Mouse (Mus musculus) hindbrain, embryonic 11.5 days (tissue): ENCODE data around the gene Soat2. TPM values are rescaled to one million over a fixed set of nuclear protein-coding genes. Genes with fewer than 3 reads are reported as not detected.

ENCODE experiments used
- ATAC-seq: fragments of 200-750 bp; cut with Nextera tagmentation; 2 replicates; pipeline ENCODE4 v1.8.0; 2017; ENCODE audit warnings: mild to moderate bottlenecking, moderate TSS enrichment, moderate library complexity; ENCODE audit not compliant: low FRiP score
- DNase-seq: peaks from one replicate; pipeline ENCODE4 v3.0.0-alpha.2; 2015; ENCODE audit warnings: low spot score
- H3K27ac ChIP-seq: fragments of 300-500 bp; sonication (generic); 2 replicates; pipeline ENCODE4 v1.5.1; 2014; ENCODE audit warnings: mild to moderate bottlenecking, low read depth, low read length
- H3K27me3 ChIP-seq: fragments of 300-500 bp; sonication (generic); 2 replicates; pipeline ENCODE4 v1.6.1; 2014; ENCODE audit warnings: mild to moderate bottlenecking, low read length, moderate library complexity, mixed read lengths; ENCODE audit not compliant: control insufficient read depth, insufficient read depth
- H3K36me3 ChIP-seq: fragments of 300-500 bp; sonication (generic); 2 replicates; pipeline ENCODE4 v1.6.1; 2014; ENCODE audit warnings: mild to moderate bottlenecking, low read length, moderate library complexity, mixed read lengths; ENCODE audit not compliant: control insufficient read depth, insufficient read depth
- H3K4me1 ChIP-seq: fragments of 300-500 bp; sonication (generic); replicated peaks from 2 replicates; pipeline ENCODE4 v1.6.1; 2014; ENCODE audit warnings: low read length, mixed read lengths; ENCODE audit not compliant: control insufficient read depth, insufficient read depth
- H3K4me2 ChIP-seq: fragments of 300-500 bp; sonication (generic); replicated peaks from 2 replicates; pipeline ENCODE4 v1.6.1; 2014; ENCODE audit warnings: mild to moderate bottlenecking, low read depth, low read length
- H3K4me3 ChIP-seq: fragments of 300-500 bp; sonication (generic); 2 replicates; pipeline ENCODE4 v1.5.1; 2014; ENCODE audit warnings: low read depth, low read length
- H3K9ac ChIP-seq: fragments of 300-500 bp; sonication (generic); 2 replicates; pipeline ENCODE4 v1.6.1; 2014; ENCODE audit warnings: low read depth, low read length
- H3K9me3 ChIP-seq: fragments of 300-500 bp; sonication (generic); 2 replicates; pipeline ENCODE4 v1.6.1; 2016; ENCODE audit warnings: low read length; ENCODE audit not compliant: control insufficient read depth
- WGBS: fragments of 180-500 bp; shearing (Covaris S2); extraction: QIAGEN DNeasy Blood & Tissue Kit; methylation state at CpG from one replicate; pipeline ENCODE4 v1.1.7; 2014; 5-methylcytosine and 5-hydroxymethylcytosine counted together
- polyA plus RNA-seq: library from polyadenylated mRNA; unstranded; fragments of >200 nt; fragmentation: Nextera tagmentation; extraction: Ambion mirVana; gene quantifications from 2 replicates; pipeline ENCODE4 v1.2.1, GENCODE M21; 2014

Gene Soat2
- polyA plus RNA-seq, 1 experiment from 2014 or later: 0.17 TPM

- H3K4me2 ChIP-seq: no peak overlapping the region
- H3K9me3 ChIP-seq: no peaks in the 10 kb centered on the region
- H3K9ac ChIP-seq: no peak overlapping the region
- 68% methylated on average over 2 of the region's 2 CpGs for WGBS
- no peak overlapping the region for H3K4me3 ChIP-seq
- no peaks in the 10 kb centered on the region for H3K4me1 ChIP-seq
- H3K27ac ChIP-seq: no peak overlapping the region
- no peaks in the 10 kb centered on the region for H3K36me3 ChIP-seq
- H3K27me3 ChIP-seq: no peaks in the 10 kb centered on the region
- DNase-seq: no peak
- ATAC-seq: no peak
Measured at GRCm38 (mm10) chr15:102169064-102169463, 18.7 kb downstream of the Soat2 start.

GRCm38 (mm10) chr15:102173581-102173980 is 23.3 kb downstream of the Soat2 start:
- Histone ChIP-seq H3K36me3 (no peaks in the 10 kb centered on the region), H3K9ac (no peak overlapping the region), H3K4me3 (no peak overlapping the region), H3K27ac (no peak overlapping the region), H3K9me3 (no peaks in the 10 kb centered on the region), H3K4me2 (no peak overlapping the region), H3K4me1 (no peaks in the 10 kb centered on the region), H3K27me3 (no peaks in the 10 kb centered on the region)
- DNase-seq: no peak
- WGBS: 94% methylated on average over 3 of the region's 3 CpGs
- no peak for ATAC-seq

GRCm38 (mm10) chr15:102175736-102176319 is 25.5 kb downstream of the Soat2 start:
- Histone ChIP-seq H3K27me3 (no peaks in the 10 kb centered on the region), H3K4me2 (no peak overlapping the region), H3K9ac (no peak overlapping the region), H3K4me3 (no peak overlapping the region), H3K27ac (no peak overlapping the region), H3K9me3 (no peaks in the 10 kb centered on the region), H3K4me1 (no peaks in the 10 kb centered on the region), H3K36me3 (no peaks in the 10 kb centered on the region)
- 91% methylated on average over 16 of the region's 16 CpGs for WGBS
- DNase-seq (no peak), ATAC-seq (no peak)

- no peak for DNase-seq
- no peaks in the 10 kb centered on the region for H3K4me1 ChIP-seq
- WGBS: 93% methylated on average over 7 of the region's 7 CpGs
- H3K4me2 ChIP-seq: no peak overlapping the region
- H3K9ac ChIP-seq: no peak overlapping the region
- ATAC-seq: no peak
- no peak overlapping the region for H3K4me3 ChIP-seq
- H3K9me3 ChIP-seq: no peaks in the 10 kb centered on the region
- H3K36me3 ChIP-seq: no peaks in the 10 kb centered on the region
- no peaks in the 10 kb centered on the region for H3K27me3 ChIP-seq
- no peak overlapping the region for H3K27ac ChIP-seq
Measured at GRCm38 (mm10) chr15:102176571-102177316, 26.4 kb downstream of the Soat2 start.

- no peak overlapping the region for H3K27ac ChIP-seq
- no peaks in the 10 kb centered on the region for H3K27me3 ChIP-seq
- H3K9ac ChIP-seq: no peak overlapping the region
- H3K9me3 ChIP-seq: no peaks in the 10 kb centered on the region
- H3K4me3 ChIP-seq: no peak overlapping the region
- DNase-seq (no peak), ATAC-seq (no peak)
- H3K36me3 ChIP-seq: no peaks in the 10 kb centered on the region
- 87% methylated on average over 8 of the region's 8 CpGs for WGBS
- no peaks in the 10 kb centered on the region for H3K4me1 ChIP-seq
- H3K4me2 ChIP-seq: no peak overlapping the region
Measured at GRCm38 (mm10) chr15:102177417-102177816, 27.1 kb downstream of the Soat2 start.

GRCm38 (mm10) chr15:102178279-102178678 is 28.0 kb downstream of the Soat2 start:
- peak; percentile 78 for DNase-seq
- 17% methylated on average over 6 of the region's 6 CpGs for WGBS
- H3K9me3 ChIP-seq: no peaks in the 10 kb centered on the region
- no peak overlapping the region for H3K4me2 ChIP-seq
- no peak overlapping the region for H3K27ac ChIP-seq
- no peaks in the 10 kb centered on the region for H3K27me3 ChIP-seq
- no peak overlapping the region for H3K9ac ChIP-seq
- no peak for ATAC-seq
- H3K4me1 ChIP-seq: no peaks in the 10 kb centered on the region
- H3K36me3 ChIP-seq: no peaks in the 10 kb centered on the region
- H3K4me3 ChIP-seq: no peak overlapping the region

GRCm38 (mm10) chr15:102179106-102179505 is 28.8 kb downstream of the Soat2 start:
- Histone ChIP-seq H3K9me3 (no peaks in the 10 kb centered on the region), H3K27me3 (no peaks in the 10 kb centered on the region), H3K4me1 (no peaks in the 10 kb centered on the region), H3K9ac (no peak overlapping the region), H3K27ac (no peak overlapping the region), H3K4me2 (no peak overlapping the region), H3K4me3 (no peak overlapping the region), H3K36me3 (no peaks in the 10 kb centered on the region)
- no peak for ATAC-seq
- 83% methylated on average over 9 of the region's 9 CpGs for WGBS
- DNase-seq: no peak

- no peaks in the 10 kb centered on the region for H3K4me1 ChIP-seq
- no peak overlapping the region for H3K4me2 ChIP-seq
- H3K9me3 ChIP-seq: no peaks in the 10 kb centered on the region
- H3K9ac ChIP-seq: no peak overlapping the region
- no peak for DNase-seq
- H3K4me3 ChIP-seq: no peak overlapping the region
- H3K36me3 ChIP-seq: no peaks in the 10 kb centered on the region
- no peak for ATAC-seq
- H3K27me3 ChIP-seq: no peaks in the 10 kb centered on the region
- 89% methylated on average over 14 of the region's 14 CpGs for WGBS
- no peak overlapping the region for H3K27ac ChIP-seq
Measured at GRCm38 (mm10) chr15:102179924-102180323, 29.6 kb downstream of the Soat2 start.

- no peaks in the 10 kb centered on the region for H3K27me3 ChIP-seq
- DNase-seq: no peak
- WGBS: 85% methylated on average over 3 of the region's 3 CpGs
- no peaks in the 10 kb centered on the region for H3K9me3 ChIP-seq
- no peaks in the 10 kb centered on the region for H3K4me1 ChIP-seq
- H3K4me2 ChIP-seq: no peak overlapping the region
- H3K36me3 ChIP-seq: no peaks in the 10 kb centered on the region
- no peak overlapping the region for H3K4me3 ChIP-seq
- ATAC-seq: no peak
- H3K9ac ChIP-seq: no peak overlapping the region
- H3K27ac ChIP-seq: no peak overlapping the region
Measured at GRCm38 (mm10) chr15:102183076-102183475, 32.8 kb downstream of the Soat2 start.
